Mouse (Mus musculus) embryonic fibroblast, embryonic 13.5 days (primary cell): ENCODE results near the gene Ints13. TPM values are rescaled to one million over a fixed set of nuclear protein-coding genes. Genes with fewer than 3 reads are reported as not detected.

Experiments
- H3K27ac ChIP-seq: 2 replicates; pipeline ENCODE4 v1.5.1; 2012; ENCODE audit warnings: low read length, control low read depth, inconsistent platforms; ENCODE audit not compliant: insufficient read depth
- H3K4me1 ChIP-seq: 2 replicates; pipeline ENCODE4 v1.6.1; 2011; ENCODE audit warnings: low read length; ENCODE audit not compliant: control insufficient read depth, insufficient read depth
- H3K4me3 ChIP-seq: 2 replicates; pipeline ENCODE4 v1.5.1; 2011; ENCODE audit warnings: mild to moderate bottlenecking, control low read depth, low read length; ENCODE audit not compliant: insufficient read depth
- CTCF ChIP-seq: IDR thresholded peaks from 2 replicates; pipeline ENCODE4 v1.5.1; 2011; ENCODE audit warnings: mild to moderate bottlenecking, control low read depth, low read length, moderate library complexity, borderline replicate concordance; ENCODE audit not compliant: insufficient read depth
- POLR2A ChIP-seq: IDR thresholded peaks from 2 replicates; pipeline ENCODE4 v1.6.1; 2011; ENCODE audit warnings: low read depth, mild to moderate bottlenecking, control low read depth, low read length, moderate library complexity
- polyA plus RNA-seq: library from polyadenylated mRNA; stranded (reverse); fragments of >200 nt; gene quantifications from 2 replicates; pipeline ENCODE4 v1.2.4, GENCODE M21; 2011; ENCODE audit warnings: low read depth; ENCODE audit not compliant: missing spikeins, insufficient read length

The Ints13 gene
- polyA plus RNA-seq, 1 experiment = 55.2 TPM

DNA sequence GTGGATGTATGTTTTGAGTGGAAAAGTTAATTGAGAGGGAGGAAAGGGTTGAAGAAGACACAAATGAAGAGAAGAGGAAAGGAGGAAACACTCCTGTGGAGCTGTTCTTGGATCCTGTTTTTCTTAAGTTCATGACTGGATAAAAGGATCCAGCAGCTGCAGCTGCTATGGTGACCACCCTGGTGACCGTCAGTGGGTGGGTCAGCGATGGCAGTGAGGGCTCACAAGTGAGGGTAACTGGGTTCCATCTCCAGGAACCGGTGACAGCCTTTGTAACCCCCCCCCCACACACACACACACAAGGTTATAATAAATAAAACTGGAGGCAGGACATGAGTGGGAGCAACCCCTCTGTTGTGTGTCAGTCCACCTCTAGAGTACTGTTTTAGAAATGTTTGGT, 74.8 kb downstream of the Ints13 start:
- Histone ChIP-seq H3K4me3 (no peak overlapping the region), H3K4me1 (0 out of 2 replicates have a peak, but pooled peaks cover 2% of the 10 kb centered on the region), H3K27ac (no peak overlapping the region)
- no peak for TF ChIP-seq POLR2A
- TF ChIP-seq CTCF = no peak

DNA sequence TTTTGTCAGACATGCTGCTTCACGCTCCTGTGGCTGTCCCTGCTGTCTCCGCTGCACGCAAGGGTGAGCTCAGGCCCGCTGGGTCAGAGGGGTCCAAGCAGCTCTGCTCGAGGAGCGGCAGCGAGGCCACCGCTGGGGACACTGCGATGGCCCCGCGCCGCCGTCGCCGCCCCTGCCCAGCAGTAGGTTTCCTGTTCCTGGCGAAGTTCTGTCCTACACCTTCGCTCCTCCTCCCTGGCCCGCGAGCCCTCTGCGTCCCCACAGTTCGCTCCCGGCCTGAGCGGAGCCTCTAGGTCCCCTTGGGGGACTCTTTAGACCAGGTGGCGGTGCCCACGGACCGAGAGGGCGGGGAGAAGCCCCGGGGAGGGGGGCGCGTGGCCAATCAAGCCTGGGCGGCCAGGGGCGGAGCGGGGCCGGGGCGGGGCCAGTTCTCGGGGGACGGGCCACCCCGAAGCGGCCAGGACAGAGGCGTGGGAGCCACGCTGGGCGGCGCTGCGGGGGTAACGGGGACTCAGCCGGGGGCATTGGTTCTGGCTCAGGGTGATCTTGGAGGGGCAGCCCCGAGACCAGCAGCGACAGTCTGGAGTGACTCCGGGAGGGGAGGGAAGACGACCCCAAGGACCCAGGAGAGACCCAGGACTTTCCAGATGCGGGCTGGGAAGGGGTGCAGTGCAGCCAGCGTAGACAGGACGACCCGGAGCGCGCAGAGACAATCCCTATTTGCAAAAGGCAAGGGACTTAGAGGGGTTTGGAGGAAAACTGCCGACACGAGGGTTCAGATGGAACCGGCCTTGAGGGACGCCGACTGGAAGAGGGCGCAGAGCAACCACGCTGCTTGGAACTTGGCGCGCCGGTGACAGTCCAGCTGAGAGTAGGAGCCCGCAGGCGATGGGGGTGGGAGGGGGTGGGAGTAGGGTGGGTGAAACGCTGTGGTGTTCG, 75.5 kb downstream of the Ints13 start, which contains the start of gene Itpr2:
Gene Itpr2, minus strand, starts transcription at position 358 of the 939 bp plus-strand sequence.
- 0 out of 2 replicates have a peak, but pooled peaks cover 2% of the 10 kb centered on the region for H3K4me1 ChIP-seq
- peak within 1 kb of the TSS; percentile 0; the same call in 1 of the 2 replicates for H3K27ac ChIP-seq
- H3K4me3 ChIP-seq = peak within 1 kb of the TSS; percentile 79
- TF ChIP-seq CTCF (0 out of 2 replicates have a peak, but pooled peaks have one; percentile 11), POLR2A (peak; percentile 86)

DNA sequence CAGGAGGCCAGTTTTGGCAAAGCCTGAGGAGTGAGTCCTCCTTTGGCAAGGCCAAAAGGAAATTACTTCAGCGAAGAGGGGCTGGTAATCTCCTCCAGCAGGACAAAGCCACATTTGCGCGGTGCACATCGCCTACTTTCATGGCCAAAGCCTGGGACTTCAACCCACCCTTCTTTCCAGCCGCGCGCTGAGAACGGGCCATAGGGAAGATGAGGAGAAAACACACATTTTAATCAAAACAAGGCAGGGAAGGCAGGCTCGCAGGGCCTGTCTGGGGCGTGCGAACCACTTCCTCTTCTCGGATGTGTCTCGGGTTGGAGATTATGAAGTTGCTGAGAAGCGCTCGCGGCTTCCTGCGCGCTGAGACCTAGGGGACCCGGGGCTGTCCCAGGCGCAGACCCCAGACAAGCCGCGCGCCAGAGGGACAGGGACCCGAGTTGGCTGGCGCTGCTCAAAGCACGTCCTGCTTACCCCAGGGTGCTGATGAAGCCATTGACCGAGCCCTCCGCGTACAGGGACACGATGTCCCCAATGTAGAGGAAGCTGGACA, 76.2 kb downstream of the Ints13 start:
- Histone ChIP-seq H3K27ac (peak overlapping the region; percentile 0; the same call in 1 of the 2 replicates), H3K4me3 (peak overlapping the region; percentile 79), H3K4me1 (0 out of 2 replicates have a peak, but pooled peaks cover 2% of the 10 kb centered on the region)
- TF ChIP-seq CTCF = no peak
- no peak for TF ChIP-seq POLR2A

DNA sequence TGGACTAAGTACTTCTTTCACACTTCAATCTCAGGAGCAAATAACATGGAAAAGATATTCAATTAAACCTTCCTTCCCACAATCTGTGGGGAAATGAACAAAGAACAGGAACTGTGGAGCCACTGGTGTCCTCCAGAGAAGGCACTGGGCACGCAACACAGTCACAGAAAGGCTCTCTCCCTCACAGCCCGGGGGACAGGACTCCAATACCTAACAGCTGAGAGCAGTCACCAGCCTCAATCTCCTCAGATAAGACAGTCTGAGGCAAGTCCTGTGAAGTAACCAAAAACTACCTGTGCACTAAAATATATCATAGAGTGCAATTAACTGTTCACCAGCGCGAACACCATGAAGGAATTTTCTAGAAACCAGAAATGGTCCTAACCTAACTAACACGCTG, 76.9 kb downstream of the Ints13 start:
- H3K27ac ChIP-seq = no peak overlapping the region
- H3K4me1 ChIP-seq = 0 out of 2 replicates have a peak, but pooled peaks cover 2% of the 10 kb centered on the region
- no peak for TF ChIP-seq CTCF
- no peak for TF ChIP-seq POLR2A
- peak overlapping the region; percentile 79; the same call in 1 of the 2 replicates for H3K4me3 ChIP-seq

GRCm38 (mm10) chr6:146500206-146500605, 77.4 kb downstream of the Ints13 start:
- H3K4me3 ChIP-seq = no peak overlapping the region
- no peak for TF ChIP-seq CTCF
- TF ChIP-seq POLR2A = no peak
- H3K4me1 ChIP-seq = 0 out of 2 replicates have a peak, but pooled peaks cover 2% of the 10 kb centered on the region
- H3K27ac ChIP-seq = no peak overlapping the region

Other genes with a start within 250 kb of the Ints13 start
- gene Itpr2, start 75.6 kb downstream of the Ints13 start, polyA plus RNA-seq = 7.7 and 12.8 TPM in 2 replicates
- gene Fgfr1op2, start 632 bp downstream of the Ints13 start, polyA plus RNA-seq = 101 and 107 TPM in 2 replicates
- gene Med21, start 64.7 kb upstream of the Ints13 start, polyA plus RNA-seq = 74.6 and 82.0 TPM in 2 replicates
- gene Tm7sf3, start 65.0 kb upstream of the Ints13 start, polyA plus RNA-seq = 50.5 and 61.6 TPM in 2 replicates
- 24.3 and 25.7 TPM in 2 replicates for gene Stk38l, start 147.2 kb upstream of the Ints13 start, polyA plus RNA-seq
- gene Arntl2, start 218.2 kb upstream of the Ints13 start, polyA plus RNA-seq = 13.7 and 14.5 TPM in 2 replicates